Mouse (Mus musculus): ENCODE measurements at regions not wholly inside any gene's neighbourhood (a gene's known extent, or its start where the extent isn't known, plus 50 kb on each side); places are given as distances from the start of the nearest gene placed in this dataset.

GRCm38 (mm10) chr13:37569486-37569885, 208.7 kb upstream of the Rreb1 start:
- TF ChIP-seq EP300 (optimal IDR thresholded peaks at IDR 0.05) (no peak), CTCF (IDR thresholded peaks at IDR 0.05; ENCODE audit: low read depth) (no peak)

All from stomach, postnatal 0 days (tissue).